8 mouse cellular contexts compared by ENCODE assay signal in the genomic region with DNA sequence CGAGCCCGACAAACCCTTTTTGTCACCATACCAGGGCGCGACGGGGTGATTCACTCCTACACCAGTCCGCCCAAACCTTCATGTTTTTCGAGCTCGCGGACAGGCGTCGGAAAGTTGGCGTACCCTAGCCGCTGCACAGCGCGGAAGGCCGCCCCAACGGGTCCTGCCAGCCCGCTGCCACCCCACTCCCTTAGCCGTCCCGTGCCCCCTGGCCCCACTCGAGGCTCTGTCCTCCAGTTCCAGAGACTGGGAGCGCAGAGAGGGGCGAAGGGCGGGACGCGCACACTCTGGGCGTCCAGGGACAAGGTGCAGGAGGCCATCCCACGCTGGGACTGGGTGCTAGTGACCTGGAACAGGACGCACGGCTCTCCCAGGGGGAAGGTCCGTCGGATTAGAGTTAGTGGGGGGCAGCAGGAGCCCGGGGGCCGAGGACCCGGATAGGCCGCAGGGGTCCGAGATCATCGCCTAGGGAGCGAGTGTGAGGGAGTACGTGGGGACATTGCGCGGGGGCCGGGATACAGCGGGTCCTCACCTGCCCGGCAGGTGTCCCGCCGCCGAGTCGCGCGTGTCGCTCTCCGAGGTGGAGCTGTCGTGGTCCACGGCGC. TPM values are rescaled to one million over a fixed set of nuclear protein-coding genes. Genes with fewer than 3 reads are reported as not detected.
DNase-seq lines count a peak whose midpoint lies in the region; ATAC-seq and TF ChIP-seq lines count a peak whose summit lies in the region.

TSS of gene Neu2 (plus strand) at position 329 of the 605 bp plus-strand sequence.

- 0 out of 2 replicates have a peak, but pooled peaks cover 4% of the 10 kb centered on the region for H3K4me1 ChIP-seq in embryonic facial prominence, embryonic 14.5 days (ENCODE audit: control insufficient read depth, insufficient read depth, low read length)
- H3K4me1 ChIP-seq in hindbrain, embryonic 12.5 days: peaks cover 12% of the 10 kb centered on the region
- peaks cover 4% of the 10 kb centered on the region for H3K4me1 ChIP-seq in limb, embryonic 14.5 days (ENCODE audit: control insufficient read depth, insufficient read depth, low read length)
- peaks cover 9% of the 10 kb centered on the region for H3K4me1 ChIP-seq in small intestine, adult 2 months (ENCODE audit: control insufficient read depth, insufficient read depth, insufficient read length, low read length)

- DNase-seq in layer of hippocampus, adult 2 months (ENCODE audit: low spot score in 2 of 2): no peak
- no peak for DNase-seq in layer of hippocampus, adult 9-11 months
- no peak for DNase-seq in Patski (ENCODE audit: low read depth, low spot score)
- DNase-seq in embryonic facial prominence, embryonic 14.5 days (ENCODE audit: low spot score): no peak
- DNase-seq in limb, embryonic 14.5 days (ENCODE audit: low spot score): no peak
- no peak for DNase-seq in right cerebral cortex, adult 18-20 months

- H3K9ac ChIP-seq in embryonic facial prominence, embryonic 14.5 days (ENCODE audit: low read depth, low read length): peak within 1 kb of the TSS; percentile 65
- peak within 1 kb of the TSS; percentile 73 for H3K9ac ChIP-seq in hindbrain, embryonic 12.5 days
- H3K9ac ChIP-seq in limb, embryonic 14.5 days (ENCODE audit: low read depth, low read length, severe bottlenecking): peak within 1 kb of the TSS; percentile 52

- peak within 1 kb of the TSS; percentile 84 for H3K4me3 ChIP-seq in layer of hippocampus, adult 2 months
- peak within 1 kb of the TSS; percentile 65 for H3K4me3 ChIP-seq in embryonic facial prominence, embryonic 14.5 days (ENCODE audit: low read depth, low read length)
- H3K4me3 ChIP-seq in hindbrain, embryonic 12.5 days: peak within 1 kb of the TSS; percentile 71
- H3K4me3 ChIP-seq in limb, embryonic 14.5 days (replicated peaks; ENCODE audit: low read length): peak within 1 kb of the TSS; percentile 65
- H3K4me3 ChIP-seq in small intestine, adult 2 months (ENCODE audit: low read depth, low read length): peak within 1 kb of the TSS; percentile 55

- peak within 1 kb of the TSS; percentile 100 for H3K4me2 ChIP-seq in embryonic facial prominence, embryonic 14.5 days (ENCODE audit: low read depth, low read length)
- H3K4me2 ChIP-seq in hindbrain, embryonic 12.5 days (replicated peaks): peak within 1 kb of the TSS; percentile 88
- H3K4me2 ChIP-seq in limb, embryonic 14.5 days (replicated peaks; ENCODE audit: low read depth, low read length, severe bottlenecking): peak within 1 kb of the TSS; percentile 100

- POLR2A ChIA-PET in Patski (lab: Charles Lee): interaction anchor here (1.0 to 1.2 kb wide), 2 partner anchors 140 to 244 kb away, joined by 3 read pairs; no protein-coding TSS in a partner anchor

- H3K27ac ChIP-seq in layer of hippocampus, adult 2 months: peak within 1 kb of the TSS; percentile 94
- H3K27ac ChIP-seq in embryonic facial prominence, embryonic 14.5 days (replicated peaks; ENCODE audit: low read depth, low read length): no peak within 1 kb of the TSS
- H3K27ac ChIP-seq in hindbrain, embryonic 12.5 days: no peak within 1 kb of the TSS
- H3K27ac ChIP-seq in limb, embryonic 14.5 days (replicated peaks; ENCODE audit: low read depth, low read length): no peak within 1 kb of the TSS
- no peak within 1 kb of the TSS for H3K27ac ChIP-seq in small intestine, adult 2 months (ENCODE audit: insufficient read depth, low read depth, low read length)

- in situ Hi-C loops in Patski (cut with MboI; ENCODE audit: low pct_unique_long_range_greater_than_20kb): no loop called here

- H3K9me3 ChIP-seq in embryonic facial prominence, embryonic 14.5 days (ENCODE audit: control insufficient read depth, low read length): no peaks in the 10 kb centered on the region
- H3K9me3 ChIP-seq in hindbrain, embryonic 12.5 days (replicated peaks): no peaks in the 10 kb centered on the region
- H3K9me3 ChIP-seq in limb, embryonic 14.5 days (ENCODE audit: control insufficient read depth, low read length): no peaks in the 10 kb centered on the region

- 1% methylated on average over 33 of the region's 56 CpGs for WGBS in embryonic facial prominence, embryonic 14.5 days
- under 1% methylated on average over 53 of the region's 56 CpGs for WGBS in hindbrain, embryonic 12.5 days
- 2% methylated on average over 49 of the region's 56 CpGs for WGBS in limb, embryonic 14.5 days
- 18% methylated on average over 56 of the region's 56 CpGs for whole genome bisulfite sequencing in small intestine, adult 2 months

- TF ChIP-seq CTCF in layer of hippocampus, adult 2 months (conservative IDR thresholded peaks at IDR 0.05): no peak
- TF ChIP-seq CTCF in Patski (IDR thresholded peaks at IDR 0.05): no peak
- no peak for TF ChIP-seq CTCF in small intestine, adult 2 months (IDR thresholded peaks at IDR 0.05; ENCODE audit: extremely low read depth, insufficient read length, insufficient replicate concordance, low read depth, low read length)

- ATAC-seq in Patski: peak; percentile 31
- peak; percentile 35 for ATAC-seq in embryonic facial prominence, embryonic 14.5 days (ENCODE audit: low read depth)
- peak; percentile 14 for ATAC-seq in hindbrain, embryonic 12.5 days (ENCODE audit: low FRiP score)
- ATAC-seq in limb, embryonic 14.5 days (ENCODE audit: low FRiP score, low read depth): peak; percentile 13; the same call in 1 of the 2 replicates

- no peaks in the 10 kb centered on the region for H3K36me3 ChIP-seq in embryonic facial prominence, embryonic 14.5 days (ENCODE audit: control insufficient read depth, insufficient read depth, low read length)
- H3K36me3 ChIP-seq in hindbrain, embryonic 12.5 days: no peaks in the 10 kb centered on the region
- H3K36me3 ChIP-seq in limb, embryonic 14.5 days (ENCODE audit: control insufficient read depth, insufficient read depth, low read length): no peaks in the 10 kb centered on the region
- peaks cover 4% of the 10 kb centered on the region for H3K36me3 ChIP-seq in small intestine, adult 2 months (ENCODE audit: control insufficient read depth, insufficient read depth, low read length)

- no peak for TF ChIP-seq POLR2A in limb, embryonic 14.5 days (IDR thresholded peaks at IDR 0.05; ENCODE audit: borderline replicate concordance, extremely low read depth, insufficient read depth, insufficient read length)
- no peak for TF ChIP-seq POLR2A in small intestine, adult 2 months (IDR thresholded peaks at IDR 0.05; ENCODE audit: low read depth, low read length)

- H3K27me3 ChIP-seq in Patski: no peaks in the 10 kb centered on the region
- peaks cover 44% of the 10 kb centered on the region for H3K27me3 ChIP-seq in embryonic facial prominence, embryonic 14.5 days (replicated peaks; ENCODE audit: control insufficient read depth, insufficient read depth, low read length)
- H3K27me3 ChIP-seq in hindbrain, embryonic 12.5 days: peaks cover 43% of the 10 kb centered on the region
- H3K27me3 ChIP-seq in limb, embryonic 14.5 days (ENCODE audit: control insufficient read depth, insufficient read depth, low read length): peaks cover 41% of the 10 kb centered on the region
- H3K27me3 ChIP-seq in small intestine, adult 2 months (ENCODE audit: control insufficient read depth, insufficient read depth, low read length): peaks cover 10% of the 10 kb centered on the region

- CTCF ChIA-PET in Patski (lab: Charles Lee): interaction anchor here (0.7 kb wide), 1 partner anchor 12 kb away, joined by 3 read pairs; no protein-coding TSS in a partner anchor

RNA-seq across cellular contexts. Expression of gene Neu2, which starts in this region (rescaled TPM):
- total RNA-seq in layer of hippocampus, adult 2 months (2021): under 1 TPM; 0.38 to 0.44 TPM
- polyA plus RNA-seq in Patski (2021): 1.1 TPM
- polyA plus RNA-seq in embryonic facial prominence, embryonic 14.5 days (2014; fragmentation: Nextera tagmentation; extraction: Ambion mirVana): not detected in 2 replicates
- not detected in 2 replicates for polyA plus RNA-seq in hindbrain, embryonic 12.5 days (2016; fragmentation: Nextera tagmentation; extraction: Ambion mirVana)
- 0.04 TPM in 1 of 2 replicates, not detected in the other for polyA plus RNA-seq in limb, embryonic 14.5 days (2012; rRNA removed)
- not detected in 2 replicates for polyA plus RNA-seq in limb, embryonic 14.5 days (2014; fragmentation: Nextera tagmentation; extraction: Ambion mirVana)
- 1.1 and 2.1 TPM in 2 replicates for polyA plus RNA-seq in small intestine, adult 2 months (2012; rRNA removed)

Comparison
In these comparisons a context has a peak if more than half of its experiments do, and no peak if none do; other contexts are left out.
1. Peak in ATAC-seq, H3K4me3 ChIP-seq, H3K9ac ChIP-seq and H3K4me2 ChIP-seq in embryonic facial prominence, embryonic 14.5 days; RNA of the gene not detected or under 1 TPM.
2. Peak in ATAC-seq, H3K4me3 ChIP-seq, H3K9ac ChIP-seq and H3K4me2 ChIP-seq in hindbrain, embryonic 12.5 days; RNA of the gene not detected or under 1 TPM.
3. Peak in ATAC-seq, H3K4me3 ChIP-seq, H3K9ac ChIP-seq and H3K4me2 ChIP-seq in limb, embryonic 14.5 days; RNA of the gene not detected or under 1 TPM.